Mouse (Mus musculus): ENCODE measurements around the gene Arhgdib.

Gene Arhgdib

GRCm38 (mm10) chr6:136925049-136925448 lies 16.6 kb downstream of the Arhgdib start:
- in situ Hi-C loops (cut with MboI; ENCODE audit: unreplicated experiment in 2 of 2): loop anchor here (25.0 kb wide), 3 partner anchors 463 to 1988 kb away; no protein-coding TSS in a partner anchor

GRCm38 (mm10) chr6:136923532-136923931 lies 18.2 kb downstream of the Arhgdib start, which contains the start of gene Pde6h:
Pde6h (plus strand) TSS chr6:136923832.
- in situ Hi-C loops (cut with MboI; ENCODE audit: unreplicated experiment in 2 of 2): no loop called here

GRCm38 (mm10) chr6:136922871-136923270 lies 18.8 kb downstream of the Arhgdib start:
- in situ Hi-C loops (cut with MboI; ENCODE audit: unreplicated experiment in 2 of 2): no loop called here

GRCm38 (mm10) chr6:136922080-136922479 lies 19.6 kb downstream of the Arhgdib start, which contains the start of gene Erp27:
Erp27 (minus strand) TSS chr6:136922180.
- in situ Hi-C loops (cut with MboI; ENCODE audit: unreplicated experiment in 2 of 2): no loop called here

- in situ Hi-C loops (cut with MboI; ENCODE audit: unreplicated experiment in 2 of 2): no loop called here
These were observed 20.1 kb downstream of the Arhgdib start for GRCm38 (mm10) chr6:136921601-136922000.

- in situ Hi-C loops (cut with MboI; ENCODE audit: unreplicated experiment in 2 of 2): no loop called here
These were observed 21.1 kb downstream of the Arhgdib start for GRCm38 (mm10) chr6:136920320-136921257.

- in situ Hi-C loops (cut with MboI; ENCODE audit: unreplicated experiment in 2 of 2): loop anchor here in 1 of 2 experiments (5.0 to 10.0 kb wide), 2 partner anchors 47 to 56 kb away; no protein-coding TSS in a partner anchor
These were observed 23.8 kb downstream of the Arhgdib start for GRCm38 (mm10) chr6:136917885-136918284.

- in situ Hi-C loops (cut with MboI; ENCODE audit: unreplicated experiment in 2 of 2): loop anchor here in 1 of 2 experiments (5.0 to 10.0 kb wide), 2 partner anchors 49 to 54 kb away; no protein-coding TSS in a partner anchor
These were observed 25.8 kb downstream of the Arhgdib start for GRCm38 (mm10) chr6:136915721-136916395.

GRCm38 (mm10) chr6:136914234-136914633 lies 27.5 kb downstream of the Arhgdib start:
- in situ Hi-C loops (cut with MboI; ENCODE audit: unreplicated experiment in 2 of 2): loop anchor here (5.0 to 10.0 kb wide), 2 partner anchors 51 to 52 kb away; no protein-coding TSS in a partner anchor

- in situ Hi-C loops (cut with MboI; ENCODE audit: unreplicated experiment in 2 of 2): loop anchor here (5.0 to 10.0 kb wide), 2 partner anchors 51 kb away; no protein-coding TSS in a partner anchor
These were observed 28.1 kb downstream of the Arhgdib start for GRCm38 (mm10) chr6:136913384-136914126.

- in situ Hi-C loops (cut with MboI; ENCODE audit: unreplicated experiment in 2 of 2): loop anchor here (5.0 to 10.0 kb wide), 2 partner anchors 51 to 52 kb away; no protein-coding TSS in a partner anchor
These were observed 28.9 kb downstream of the Arhgdib start for GRCm38 (mm10) chr6:136912751-136913265.

- in situ Hi-C loops (cut with MboI; ENCODE audit: unreplicated experiment in 2 of 2): loop anchor here (5.0 to 10.0 kb wide), 2 partner anchors 48 to 54 kb away; no protein-coding TSS in a partner anchor
These were observed 31.3 kb downstream of the Arhgdib start for GRCm38 (mm10) chr6:136910247-136910890.

GRCm38 (mm10) chr6:136906937-136907293 lies 34.8 kb downstream of the Arhgdib start:
- in situ Hi-C loops (cut with MboI; ENCODE audit: unreplicated experiment in 2 of 2): no loop called here

GRCm38 (mm10) chr6:136906283-136906936 lies 35.3 kb downstream of the Arhgdib start:
- in situ Hi-C loops (cut with MboI; ENCODE audit: unreplicated experiment in 2 of 2): no loop called here

- in situ Hi-C loops (cut with MboI; ENCODE audit: unreplicated experiment in 2 of 2): no loop called here
These were observed 37.7 kb downstream of the Arhgdib start for GRCm38 (mm10) chr6:136903885-136904470.

GRCm38 (mm10) chr6:136902527-136902926 lies 39.2 kb downstream of the Arhgdib start:
- in situ Hi-C loops (cut with MboI; ENCODE audit: unreplicated experiment in 2 of 2): no loop called here

- in situ Hi-C loops (cut with MboI; ENCODE audit: unreplicated experiment in 2 of 2): no loop called here
These were observed 40.7 kb downstream of the Arhgdib start for GRCm38 (mm10) chr6:136901010-136901409.

GRCm38 (mm10) chr6:136900369-136901009 lies 41.2 kb downstream of the Arhgdib start:
- in situ Hi-C loops (cut with MboI; ENCODE audit: unreplicated experiment in 2 of 2): no loop called here

Data from v-Abl transformed pro-B cells (cell line).